Mouse (Mus musculus): ENCODE results near the gene Vav3. TPM values are rescaled to one million over a fixed set of nuclear protein-coding genes. Genes with fewer than 3 reads are reported as not detected.

Vav3 gene
- total and polyA plus RNA-seq, 3 experiments = 0.08 TPM; not detected in 2

- H3K4me3 ChIP-seq (replicated peaks in 1 of 3; ENCODE audit: low read depth in 2 of 3, low read length in 2 of 3, poor library complexity in 1 of 3) = no peak overlapping the region
- H3K36me3 ChIP-seq (replicated peaks in 1 of 2; ENCODE audit: control insufficient read depth in 1 of 2, insufficient read depth in 1 of 2, low read length in 1 of 2) = no peaks in the 10 kb centered on the region
- no peaks in the 10 kb centered on the region for H3K9me3 ChIP-seq (replicated peaks; ENCODE audit: low read length)
- H3K27ac ChIP-seq (ENCODE audit: insufficient read depth, low read depth) = no peak overlapping the region
- H3K4me1 ChIP-seq (ENCODE audit: control insufficient read depth in 1 of 2, insufficient read depth in 2 of 2) = no peaks in the 10 kb centered on the region
- no peak overlapping the region for H3K4me2 ChIP-seq (ENCODE audit: insufficient read depth, low read depth, poor library complexity, severe bottlenecking)
- dilution Hi-C loops (cut with MboI; ENCODE audit: extremely low pct_ligation_motif_present, extremely low pct_unique_long_range_greater_than_20kb, low sequenced_read_pairs) (no loop called here), in situ Hi-C loops (cut with MboI; ENCODE audit: low pct_ligation_motif_present, low pct_unique_long_range_greater_than_20kb, low sequenced_read_pairs) (no loop called here)
- no peaks in the 10 kb centered on the region for H3K27me3 ChIP-seq (replicated peaks)
- H3K9ac ChIP-seq (ENCODE audit: insufficient read depth, low read depth) = no peak overlapping the region
- TF ChIP-seq CTCF (conservative IDR thresholded peaks at IDR 0.05 in 1 of 2, IDR thresholded peaks at IDR 0.05 in 1 of 2; ENCODE audit: low read depth in 2 of 2, low read length in 2 of 2) = no peak
- TF ChIP-seq SIN3A (IDR thresholded peaks at IDR 0.05; ENCODE audit: low read length) = no peak
- no peak for TF ChIP-seq TCF12 (IDR thresholded peaks at IDR 0.05; ENCODE audit: low read depth, low read length)
- no peak for TF ChIP-seq MYC (IDR thresholded peaks at IDR 0.05; ENCODE audit: low read depth, low read length)
- TF ChIP-seq JUND (conservative IDR thresholded peaks at IDR 0.05; ENCODE audit: low read depth, low read length) = no peak
- no peak for TF ChIP-seq MXI1 (IDR thresholded peaks at IDR 0.05; ENCODE audit: low read depth, low read length)
- TF ChIP-seq CHD1 (IDR thresholded peaks at IDR 0.05; ENCODE audit: low read depth, low read length) = no peak
- no peaks in the 10 kb centered on the region for H3K79me2 ChIP-seq (replicated peaks; ENCODE audit: control insufficient read depth, extremely low read depth, insufficient read depth, poor library complexity, severe bottlenecking)
- DNase-seq (ENCODE audit: extremely low read depth) = no peak
Measured at GRCm38 (mm10) chr3:109307406-109307805, 33.0 kb upstream of the Vav3 start.

- no peaks in the 10 kb centered on the region for H3K9me3 ChIP-seq (replicated peaks; ENCODE audit: low read length)
- H3K27ac ChIP-seq (ENCODE audit: insufficient read depth, low read depth) = no peak overlapping the region
- dilution Hi-C loops (cut with MboI; ENCODE audit: extremely low pct_ligation_motif_present, extremely low pct_unique_long_range_greater_than_20kb, low sequenced_read_pairs) (no loop called here), in situ Hi-C loops (cut with MboI; ENCODE audit: low pct_ligation_motif_present, low pct_unique_long_range_greater_than_20kb, low sequenced_read_pairs) (no loop called here)
- no peaks in the 10 kb centered on the region for H3K79me2 ChIP-seq (replicated peaks; ENCODE audit: control insufficient read depth, extremely low read depth, insufficient read depth, poor library complexity, severe bottlenecking)
- no peak for DNase-seq (ENCODE audit: extremely low read depth)
- H3K36me3 ChIP-seq (replicated peaks in 1 of 2; ENCODE audit: control insufficient read depth in 1 of 2, insufficient read depth in 1 of 2, low read length in 1 of 2) = no peaks in the 10 kb centered on the region
- no peak overlapping the region for H3K4me2 ChIP-seq (ENCODE audit: insufficient read depth, low read depth, poor library complexity, severe bottlenecking)
- H3K4me3 ChIP-seq (replicated peaks in 1 of 3; ENCODE audit: low read depth in 2 of 3, low read length in 2 of 3, poor library complexity in 1 of 3) = no peak overlapping the region
- no peak overlapping the region for H3K9ac ChIP-seq (ENCODE audit: insufficient read depth, low read depth)
- TF ChIP-seq TBP (conservative IDR thresholded peaks at IDR 0.05; ENCODE audit: low read depth, low read length) (no peak), HCFC1 (IDR thresholded peaks at IDR 0.05; ENCODE audit: low read depth, low read length) (no peak), ZMIZ1 (IDR thresholded peaks at IDR 0.05; ENCODE audit: low read depth, low read length) (no peak), USF2 (conservative IDR thresholded peaks at IDR 0.05; ENCODE audit: low read depth, low read length) (no peak), GABPA (IDR thresholded peaks at IDR 0.05; ENCODE audit: insufficient replicate concordance, low read depth, low read length) (no peak), USF1 (IDR thresholded peaks at IDR 0.05; ENCODE audit: low read depth, low read length) (no peak), RAD21 (IDR thresholded peaks at IDR 0.05; ENCODE audit: low read depth, low read length) (no peak), POLR2AphosphoS2 (IDR thresholded peaks at IDR 0.05; ENCODE audit: low read depth, low read length) (no peak), ZNF384 (IDR thresholded peaks at IDR 0.05; ENCODE audit: low read depth, low read length) (no peak), MAZ (IDR thresholded peaks at IDR 0.05; ENCODE audit: low read depth, low read length) (no peak), CHD2 (IDR thresholded peaks at IDR 0.05; ENCODE audit: low read length) (no peak), JUN (IDR thresholded peaks at IDR 0.05; ENCODE audit: insufficient read depth, low read depth, low read length) (no peak)
- no peaks in the 10 kb centered on the region for H3K4me1 ChIP-seq (ENCODE audit: control insufficient read depth in 1 of 2, insufficient read depth in 2 of 2)
- H3K27me3 ChIP-seq (replicated peaks) = no peaks in the 10 kb centered on the region
Measured at GRCm38 (mm10) chr3:109308468-109308867, 32.0 kb upstream of the Vav3 start.
